Mouse (Mus musculus): ENCODE measurements at regions not wholly inside any gene's neighbourhood (a gene's known extent, or its start where the extent isn't known, plus 50 kb on each side); places are given as distances from the start of the nearest gene placed in this dataset.
A peak's percentile ranks its signal among the peaks of the same experiment; 100 is the strongest.
"Not testable (repeated sequence)": the region's sequence is repeated elsewhere in the genome, so short reads cannot be mapped to it uniquely, and the experiment has no call there.

DNA sequence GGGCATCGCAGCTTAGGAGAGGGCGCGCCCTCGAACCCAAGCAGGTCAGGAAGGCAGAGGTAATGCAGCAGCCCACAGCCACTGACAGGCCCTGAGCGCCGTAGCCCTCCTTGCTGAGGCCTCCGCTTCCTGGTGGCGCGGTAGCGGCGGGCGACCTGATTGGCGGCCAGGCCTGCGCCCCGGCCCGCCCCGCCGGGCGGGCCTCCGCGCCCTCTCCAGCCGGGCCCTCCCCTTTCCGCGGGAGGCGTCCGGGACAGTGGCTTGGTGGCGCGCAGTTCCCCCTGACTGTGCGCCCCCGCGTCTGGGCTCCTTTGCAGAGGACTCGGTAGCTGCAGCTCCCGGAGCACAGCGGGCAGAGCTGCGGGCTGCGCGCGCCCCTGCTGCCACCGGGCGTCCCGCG lies 242.1 kb downstream of the Gm21863 start:
- 0% methylated on average over 7 of the region's 42 CpGs for WGBS (ENCODE audit: insufficient replicate concordance)
- H3K27me3 ChIP-seq (ENCODE audit: insufficient read depth, low read length); H3K27ac ChIP-seq (ENCODE audit: low read depth); H3K4me1 ChIP-seq (ENCODE audit: insufficient read depth); H3K9ac ChIP-seq (replicated peaks); H3K9me3 ChIP-seq (ENCODE audit: low read length); ATAC-seq; H3K36me3 ChIP-seq (replicated peaks; ENCODE audit: insufficient read depth, low read length): not testable (repeated sequence)
- peak overlapping the region; percentile 48 for H3K4me2 ChIP-seq (ENCODE audit: low read depth, low read length)
- DNase-seq: peak; percentile 24
- peak overlapping the region; percentile 33; the same call in 1 of the 2 replicates for H3K4me3 ChIP-seq (ENCODE audit: low read depth, low read length)

DNA sequence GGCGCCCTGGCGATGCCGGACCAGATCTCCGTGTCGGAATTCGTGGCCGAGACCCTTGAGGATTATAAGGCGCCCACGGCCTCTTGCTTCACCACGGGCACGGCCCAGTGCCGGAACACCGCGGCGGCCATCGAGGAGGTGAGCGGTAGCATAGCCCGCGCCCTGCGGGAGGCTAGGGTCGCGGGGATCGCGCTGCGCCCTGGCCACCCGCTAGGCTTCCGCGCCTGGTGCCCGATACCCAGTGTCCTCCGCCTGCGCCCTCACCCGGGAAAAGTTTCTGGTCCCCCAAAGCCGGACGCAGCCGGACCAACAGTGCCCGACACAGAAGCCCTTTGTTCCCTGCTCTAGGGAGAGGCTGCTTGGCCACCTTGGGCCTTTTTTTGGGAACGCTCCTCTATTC lies 242.6 kb downstream of the Gm21863 start:
- peak overlapping the region; percentile 44; the same call in 1 of the 2 replicates for H3K4me2 ChIP-seq (ENCODE audit: low read depth, low read length)
- not testable (repeated sequence) for H3K27ac ChIP-seq (ENCODE audit: low read depth); H3K4me1 ChIP-seq (ENCODE audit: insufficient read depth); H3K27me3 ChIP-seq (ENCODE audit: insufficient read depth, low read length); ATAC-seq; H3K9ac ChIP-seq (replicated peaks); H3K36me3 ChIP-seq (replicated peaks; ENCODE audit: insufficient read depth, low read length); H3K9me3 ChIP-seq (ENCODE audit: low read length)
- WGBS (ENCODE audit: insufficient replicate concordance): 6% methylated on average over 26 of the region's 37 CpGs
- DNase-seq: peak; percentile 13
- H3K4me3 ChIP-seq (ENCODE audit: low read depth, low read length): peak overlapping the region; percentile 33

GRCm38 (mm10) chr12:20223921-20224320 lies 269.6 kb downstream of the Gm21863 start:
- ATAC-seq; H3K36me3 ChIP-seq (replicated peaks; ENCODE audit: insufficient read depth, low read length); H3K27me3 ChIP-seq (ENCODE audit: insufficient read depth, low read length); H3K27ac ChIP-seq (ENCODE audit: low read depth); H3K4me3 ChIP-seq (ENCODE audit: low read depth, low read length); H3K4me1 ChIP-seq (ENCODE audit: insufficient read depth); H3K9ac ChIP-seq (replicated peaks); DNase-seq; H3K4me2 ChIP-seq (ENCODE audit: low read depth, low read length): not testable (repeated sequence)
- H3K9me3 ChIP-seq (ENCODE audit: low read length): peaks cover 21% of the 10 kb centered on the region
- WGBS (ENCODE audit: insufficient replicate concordance): 65% methylated on average over 1 of the region's 1 CpGs

GRCm38 (mm10) chr12:20226831-20227230 lies 272.5 kb downstream of the Gm21863 start:
- H3K27me3 ChIP-seq (ENCODE audit: insufficient read depth, low read length); H3K4me2 ChIP-seq (ENCODE audit: low read depth, low read length); H3K36me3 ChIP-seq (replicated peaks; ENCODE audit: insufficient read depth, low read length); H3K9ac ChIP-seq (replicated peaks); H3K4me1 ChIP-seq (ENCODE audit: insufficient read depth); H3K27ac ChIP-seq (ENCODE audit: low read depth); ATAC-seq; H3K4me3 ChIP-seq (ENCODE audit: low read depth, low read length): not testable (repeated sequence)
- 70% methylated on average over 9 of the region's 9 CpGs for WGBS (ENCODE audit: insufficient replicate concordance)
- peak; percentile 11 for DNase-seq
- H3K9me3 ChIP-seq (ENCODE audit: low read length): peaks cover 41% of the 10 kb centered on the region

DNA sequence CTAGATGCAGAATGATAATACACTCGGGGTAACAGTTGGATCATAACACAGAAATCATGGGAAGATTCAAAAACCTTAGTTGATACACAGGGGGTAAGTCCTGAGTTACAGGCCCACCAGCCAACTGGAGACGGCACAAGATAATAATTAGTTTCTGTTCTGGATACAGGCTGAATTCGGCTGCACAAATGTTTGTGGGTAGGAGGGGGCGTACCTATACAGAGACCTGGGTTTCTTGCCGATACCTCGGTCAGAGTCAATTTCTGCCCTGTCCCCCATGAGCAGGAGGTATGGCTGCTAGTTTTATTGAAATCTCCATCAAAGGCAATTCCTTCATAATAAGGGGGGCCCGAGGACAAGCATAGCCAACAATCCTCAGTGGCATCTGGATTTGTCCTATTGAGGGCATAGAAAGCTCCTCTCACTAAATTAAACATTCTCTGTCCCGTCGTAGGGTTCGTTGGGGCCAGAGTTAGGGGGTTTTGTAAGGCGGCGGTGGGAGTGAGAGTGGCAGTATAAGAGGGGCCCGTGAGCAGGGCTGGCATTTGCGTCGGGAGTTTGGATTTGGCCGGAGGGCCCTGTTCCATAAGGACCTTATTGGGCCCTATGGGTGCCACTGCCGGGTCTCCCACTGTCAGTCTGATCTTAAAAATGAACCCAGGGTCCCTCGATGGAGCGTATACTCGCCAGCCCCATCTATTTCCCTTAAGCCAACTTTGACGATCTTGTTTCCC lies 273.3 kb downstream of the Gm21863 start:
- DNase-seq: peak; percentile 17
- not testable (repeated sequence) for H3K36me3 ChIP-seq (replicated peaks; ENCODE audit: insufficient read depth, low read length); ATAC-seq; H3K4me3 ChIP-seq (ENCODE audit: low read depth, low read length); H3K4me2 ChIP-seq (ENCODE audit: low read depth, low read length); H3K27ac ChIP-seq (ENCODE audit: low read depth); H3K4me1 ChIP-seq (ENCODE audit: insufficient read depth); H3K9ac ChIP-seq (replicated peaks); H3K27me3 ChIP-seq (ENCODE audit: insufficient read depth, low read length)
- WGBS (ENCODE audit: insufficient replicate concordance): 71% methylated on average over 21 of the region's 21 CpGs
- peaks cover 49% of the 10 kb centered on the region for H3K9me3 ChIP-seq (ENCODE audit: low read length)

GRCm38 (mm10) chr12:20228321-20228999 lies 274.2 kb downstream of the Gm21863 start:
- not testable (repeated sequence) for H3K4me2 ChIP-seq (ENCODE audit: low read depth, low read length); H3K9ac ChIP-seq (replicated peaks); ATAC-seq; H3K4me3 ChIP-seq (ENCODE audit: low read depth, low read length); H3K36me3 ChIP-seq (replicated peaks; ENCODE audit: insufficient read depth, low read length); H3K27ac ChIP-seq (ENCODE audit: low read depth); H3K27me3 ChIP-seq (ENCODE audit: insufficient read depth, low read length); H3K4me1 ChIP-seq (ENCODE audit: insufficient read depth)
- WGBS (ENCODE audit: insufficient replicate concordance): 67% methylated on average over 21 of the region's 21 CpGs
- peak; percentile 23 for DNase-seq
- peaks cover 58% of the 10 kb centered on the region for H3K9me3 ChIP-seq (ENCODE audit: low read length)

DNA sequence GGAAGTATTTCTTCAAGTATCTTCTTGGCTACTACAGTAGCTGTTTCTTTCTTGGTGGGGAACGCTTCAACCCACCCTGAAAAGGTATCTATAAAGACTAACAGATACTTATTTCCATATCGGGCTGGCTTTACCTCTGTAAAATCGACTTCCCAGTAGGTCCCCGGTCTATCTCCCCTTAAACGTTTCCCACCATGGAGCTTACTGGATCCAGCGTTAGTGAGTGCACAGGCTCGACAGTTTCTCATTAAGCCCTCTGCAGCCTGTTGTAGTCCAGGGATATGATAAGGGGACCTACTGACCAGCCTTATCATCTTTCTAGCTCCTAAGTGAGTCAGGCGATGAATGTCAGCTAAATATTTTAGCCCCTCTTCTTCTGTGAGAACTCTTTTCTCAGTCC lies 275.1 kb downstream of the Gm21863 start:
- not testable (repeated sequence) for H3K27me3 ChIP-seq (ENCODE audit: insufficient read depth, low read length)
- peak; percentile 10 for DNase-seq
- 72% methylated on average over 8 of the region's 8 CpGs for WGBS (ENCODE audit: insufficient replicate concordance)

More for the DNA sequence above, 275.1 kb downstream of the Gm21863 start:
- not testable (repeated sequence) for H3K4me2 ChIP-seq (ENCODE audit: low read depth, low read length); H3K36me3 ChIP-seq (replicated peaks; ENCODE audit: insufficient read depth, low read length); H3K4me3 ChIP-seq (ENCODE audit: low read depth, low read length); ATAC-seq; H3K9ac ChIP-seq (replicated peaks); H3K27ac ChIP-seq (ENCODE audit: low read depth); H3K4me1 ChIP-seq (ENCODE audit: insufficient read depth)
- H3K9me3 ChIP-seq (ENCODE audit: low read length): peaks cover 65% of the 10 kb centered on the region

Data from liver, postnatal 0 days (tissue).